In the genomic region with DNA sequence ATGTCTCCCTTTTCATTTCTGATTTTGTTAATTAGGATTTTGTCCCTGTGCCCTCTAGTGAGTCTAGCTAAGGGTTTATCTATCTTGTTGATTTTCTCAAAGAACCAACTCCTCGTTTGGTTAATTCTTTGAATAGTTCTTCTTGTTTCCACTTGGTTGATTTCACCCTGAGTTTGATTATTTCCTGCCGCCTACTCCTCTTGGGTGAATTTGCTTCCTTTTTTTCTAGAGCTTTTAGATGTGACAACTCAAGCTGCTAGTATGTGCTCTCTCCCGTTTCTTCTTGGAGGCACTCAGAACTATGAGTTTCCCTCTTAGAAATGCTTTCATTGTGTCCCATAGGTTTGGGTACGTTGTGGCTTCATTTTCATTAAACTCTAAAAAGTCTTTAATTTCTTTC, we compare ENCODE assay signal across 2 mouse cellular contexts.
DNase-seq lines count a peak whose midpoint lies in the region.

No protein-coding gene starts in this region.

- DNase-seq in B cell, adult 2 months: peak; percentile 64 to 70
- peak; percentile 14 to 24 for DNase-seq in spleen, postnatal 36 days (ENCODE audit: low spot score in 2 of 2)
